Mouse (Mus musculus) heart, postnatal 0 days (tissue): ENCODE results near the gene Rbck1.

ENCODE experiments used
- CTCF ChIP-seq: IDR thresholded peaks from 2 replicates; pipeline ENCODE4 v1.5.1; 2016; ENCODE audit warnings: antibody characterized with exemption, control low read depth, low read depth
- EP300 ChIP-seq: IDR thresholded peaks from 2 replicates; pipeline ENCODE4 v1.6.1; 2016; ENCODE audit warnings: antibody characterized with exemption, low read depth

DNA sequence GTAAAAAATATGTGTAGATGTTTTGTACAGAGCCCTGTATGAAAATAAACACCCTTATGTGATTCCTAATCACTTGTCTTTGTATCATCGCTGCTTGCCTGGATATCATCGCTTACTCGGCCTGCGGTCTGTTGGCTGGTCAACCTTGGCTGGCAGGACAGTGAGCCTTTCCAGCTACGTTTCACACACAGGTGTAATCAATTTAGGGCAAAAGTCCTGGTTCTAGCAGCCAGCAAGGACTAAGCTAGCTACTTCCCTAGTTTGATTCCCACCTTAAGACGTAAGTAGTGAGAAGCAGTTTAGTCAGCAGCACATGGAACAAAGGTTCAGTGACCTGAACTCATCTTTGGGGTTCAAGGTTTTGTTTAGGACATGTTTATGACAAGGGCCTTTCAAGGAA is 18.5 kb downstream of the Rbck1 start:
- no peak for TF ChIP-seq CTCF
- no peak for TF ChIP-seq EP300
